8 mouse cellular contexts compared by ENCODE assay signal in genomic region chr10:80948570-80948969, GRCm38 (mm10). TPM values are rescaled to one million over a fixed set of nuclear protein-coding genes. Genes with fewer than 3 reads are reported as not detected.
DNase-seq lines count a peak whose midpoint lies in the region; ATAC-seq and TF ChIP-seq lines count a peak whose summit lies in the region.

No protein-coding gene starts in this region.

- ATAC-seq in kidney, postnatal 0 days (replicated peaks; ENCODE audit: low FRiP score, low read depth): no peak; the same call in 1 of the 2 replicates
- no peak for ATAC-seq in hindbrain, embryonic 14.5 days (ENCODE audit: low FRiP score)

- no peaks in the 10 kb centered on the region for H3K36me3 ChIP-seq in kidney, postnatal 0 days (ENCODE audit: insufficient read depth, low read length)
- no peaks in the 10 kb centered on the region for H3K36me3 ChIP-seq in hindbrain, embryonic 14.5 days (replicated peaks; ENCODE audit: control insufficient read depth, insufficient read depth)

- H3K4me2 ChIP-seq in kidney, postnatal 0 days (ENCODE audit: low read length): no peak overlapping the region
- H3K4me2 ChIP-seq in hindbrain, embryonic 14.5 days (replicated peaks): no peak overlapping the region

- H3K4me1 ChIP-seq in kidney, postnatal 0 days (replicated peaks; ENCODE audit: insufficient read depth, low read length): no peaks in the 10 kb centered on the region; the same call in none of the 2 replicates
- no peaks in the 10 kb centered on the region for H3K4me1 ChIP-seq in hindbrain, embryonic 14.5 days (replicated peaks; ENCODE audit: control insufficient read depth, insufficient read depth, low read length)

- 15% methylated on average over 6 of the region's 6 CpGs for WGBS in kidney, postnatal 0 days
- WGBS in hindbrain, embryonic 14.5 days: 32% methylated on average over 6 of the region's 6 CpGs

- no peak for TF ChIP-seq CTCF in kidney, postnatal 0 days (IDR thresholded peaks at IDR 0.05; ENCODE audit: low read depth)

- no peak overlapping the region for H3K4me3 ChIP-seq in kidney, postnatal 0 days (replicated peaks; ENCODE audit: low read depth, low read length)
- H3K4me3 ChIP-seq in hindbrain, embryonic 14.5 days (replicated peaks; ENCODE audit: low read length): no peak overlapping the region

- no peak overlapping the region for H3K9ac ChIP-seq in kidney, postnatal 0 days (ENCODE audit: low read depth, low read length)
- H3K9ac ChIP-seq in hindbrain, embryonic 14.5 days: no peak overlapping the region

- H3K27ac ChIP-seq in kidney, postnatal 0 days: no peak overlapping the region
- no peak overlapping the region for H3K27ac ChIP-seq in hindbrain, embryonic 14.5 days

- no peaks in the 10 kb centered on the region for H3K9me3 ChIP-seq in kidney, postnatal 0 days (replicated peaks; ENCODE audit: low read length)
- H3K9me3 ChIP-seq in hindbrain, embryonic 14.5 days (ENCODE audit: control insufficient read depth, low read length): no peaks in the 10 kb centered on the region

- peak; percentile 87 for DNase-seq in kidney, postnatal 0 days (ENCODE audit: low spot score)
- DNase-seq in kidney, adult 11 months: no peak
- DNase-seq in NIH3T3 (ENCODE audit: low read depth): peak; percentile 70
- peak; percentile 63 for DNase-seq in heart, postnatal 4 days
- peak; percentile 81 for DNase-seq in retina, postnatal 1 day
- no peak for DNase-seq in right cerebral cortex, postnatal 36 days (ENCODE audit: low spot score in 2 of 2)
- no peak for DNase-seq in right cerebral cortex, adult 18-20 months
- DNase-seq in hindbrain, embryonic 14.5 days (ENCODE audit: low spot score): no peak

- H3K27me3 ChIP-seq in kidney, postnatal 0 days (ENCODE audit: insufficient read depth, low read length): no peaks in the 10 kb centered on the region
- no peaks in the 10 kb centered on the region for H3K27me3 ChIP-seq in hindbrain, embryonic 14.5 days (ENCODE audit: control insufficient read depth, insufficient read depth, low read length)

RNA-seq across cellular contexts. Expression of gene Gadd45b, which starts 18.7 kb away (rescaled TPM):
- 17.4 and 20.8 TPM in 2 replicates for polyA plus RNA-seq in kidney, postnatal 0 days (2015; fragmentation: Nextera tagmentation; extraction: Ambion mirVana)
- total RNA-seq in heart, postnatal 4 days (2021): 1 to 10 TPM; 6.4 to 9.5 TPM
- polyA plus RNA-seq in hindbrain, embryonic 14.5 days (2014; fragmentation: Nextera tagmentation; extraction: Ambion mirVana): 6.2 and 8.0 TPM in 2 replicates

RNA-seq across cellular contexts. Expression of gene Lmnb2, which starts 30.5 kb away (rescaled TPM):
- 21.9 and 26.0 TPM in 2 replicates for polyA plus RNA-seq in kidney, postnatal 0 days (2015; fragmentation: Nextera tagmentation; extraction: Ambion mirVana)
- 10 to 100 TPM; 15.5 to 17.2 TPM for total RNA-seq in heart, postnatal 4 days (2021)
- 12.9 and 13.8 TPM in 2 replicates for polyA plus RNA-seq in hindbrain, embryonic 14.5 days (2014; fragmentation: Nextera tagmentation; extraction: Ambion mirVana)

RNA-seq across cellular contexts. Expression of gene Timm13, which starts 47.8 kb away (rescaled TPM):
- 434 and 437 TPM in 2 replicates for polyA plus RNA-seq in kidney, postnatal 0 days (2015; fragmentation: Nextera tagmentation; extraction: Ambion mirVana)
- 100 to 1,000 TPM; 162 to 169 TPM for total RNA-seq in heart, postnatal 4 days (2021)
- polyA plus RNA-seq in hindbrain, embryonic 14.5 days (2014; fragmentation: Nextera tagmentation; extraction: Ambion mirVana): 311 and 351 TPM in 2 replicates

Comparison
In these comparisons a context has a peak if more than half of its experiments do, and no peak if none do; other contexts are left out.
1. DNase-seq: peak in kidney, postnatal 0 days (single experiment), NIH3T3 (single experiment), heart, postnatal 4 days (single experiment) and retina, postnatal 1 day (single experiment); none in kidney, adult 11 months (single experiment), right cerebral cortex, postnatal 36 days (0 of 2), right cerebral cortex, adult 18-20 months (single experiment) and hindbrain, embryonic 14.5 days (single experiment).